Mouse (Mus musculus) spleen, postnatal 36 days (tissue): ENCODE measurements around the gene Cluh.
A peak's percentile ranks its signal among the peaks of the same experiment; 100 is the strongest.

ENCODE experiments used
- DNase-seq, 2 experiments: peaks; one replicate each; pipeline ENCODE4 v3.0.0; 2022; ENCODE audit warnings: low spot score in 2 of 2, mixed read lengths in 1 of 2

Cluh gene

GRCm38 (mm10) chr11:74649095-74649646, at the start of gene Cluh:
Gene Cluh, plus strand, starts transcription at chr11:74649495.
- DNase-seq = peak; percentile 98

GRCm38 (mm10) chr11:74602286-74602685, 47.0 kb upstream of the Cluh start:
- DNase-seq = no peak

- no peak for DNase-seq
Observed at GRCm38 (mm10) chr11:74610068-74610467, 39.2 kb upstream of the Cluh start.

GRCm38 (mm10) chr11:74610545-74611176, 38.6 kb upstream of the Cluh start, which contains the start of gene Rap1gap2:
Gene Rap1gap2, minus strand, starts transcription at chr11:74610915.
- no peak for DNase-seq

- DNase-seq = no peak
Observed at GRCm38 (mm10) chr11:74611437-74611836, 37.9 kb upstream of the Cluh start.

- no peak for DNase-seq
Observed at GRCm38 (mm10) chr11:74613428-74613827, 35.9 kb upstream of the Cluh start.

- no peak for DNase-seq
Observed at GRCm38 (mm10) chr11:74615571-74615970, 33.7 kb upstream of the Cluh start.

GRCm38 (mm10) chr11:74619201-74619955, 29.9 kb upstream of the Cluh start, which contains the start of gene Ccdc92b:
Gene Ccdc92b, plus strand, starts transcription at chr11:74619605.
- peak; percentile 54 to 60 for DNase-seq

GRCm38 (mm10) chr11:74619956-74620300, 29.4 kb upstream of the Cluh start:
- no peak for DNase-seq

- peak; percentile 16 to 50 for DNase-seq
Observed at GRCm38 (mm10) chr11:74621974-74622669, 27.2 kb upstream of the Cluh start.

- DNase-seq = no peak
Observed at GRCm38 (mm10) chr11:74623693-74624092, 25.6 kb upstream of the Cluh start.

- no peak for DNase-seq
Observed at GRCm38 (mm10) chr11:74625333-74625732, 24.0 kb upstream of the Cluh start.

- no peak for DNase-seq
Observed at GRCm38 (mm10) chr11:74627481-74627880, 21.8 kb upstream of the Cluh start.

- no peak for DNase-seq
Observed at GRCm38 (mm10) chr11:74631880-74632789, 17.2 kb upstream of the Cluh start.

- peak; percentile 43 to 57 for DNase-seq
Observed at GRCm38 (mm10) chr11:74634490-74635275, 14.6 kb upstream of the Cluh start.

GRCm38 (mm10) chr11:74637486-74637885, 11.8 kb upstream of the Cluh start:
- no peak for DNase-seq

GRCm38 (mm10) chr11:74637971-74638790, 11.1 kb upstream of the Cluh start:
- peak; percentile 37 to 53 for DNase-seq

GRCm38 (mm10) chr11:74638791-74639411, 10.4 kb upstream of the Cluh start:
- no peak for DNase-seq

- DNase-seq = no peak
Observed at GRCm38 (mm10) chr11:74639628-74640027, 9.7 kb upstream of the Cluh start.
